Mouse (Mus musculus) megakaryocyte-erythroid progenitor cell, adult 5-6 weeks (primary cell): ENCODE measurements around the gene Cpxm1. TPM values are rescaled to one million over a fixed set of nuclear protein-coding genes. Genes with fewer than 3 reads are reported as not detected.

Source experiments
- ATAC-seq: replicated peaks from 2 replicates; pipeline ENCODE4 v1.8.0; 2016; ENCODE audit warnings: mild to moderate bottlenecking, inconsistent platforms; ENCODE audit not compliant: severe bottlenecking, poor library complexity, low FRiP score, low TSS enrichment
- total RNA-seq, 2 experiments: library from RNA; stranded (forward) in 1 of 2; stranded (reverse) in 1 of 2; fragments of 200-1000, 215-1000 nt in 1 of 2; fragments of >200 nt in 1 of 2; fragmentation: Nextera tagmentation in 1 of 2; gene quantifications; 2 replicates each; pipeline ENCODE4 v1.2.3; 2014 to 2017

The Cpxm1 gene
- total RNA-seq, 2 experiments from 2014 or later: 3.3 TPM; not detected in 1

DNA sequence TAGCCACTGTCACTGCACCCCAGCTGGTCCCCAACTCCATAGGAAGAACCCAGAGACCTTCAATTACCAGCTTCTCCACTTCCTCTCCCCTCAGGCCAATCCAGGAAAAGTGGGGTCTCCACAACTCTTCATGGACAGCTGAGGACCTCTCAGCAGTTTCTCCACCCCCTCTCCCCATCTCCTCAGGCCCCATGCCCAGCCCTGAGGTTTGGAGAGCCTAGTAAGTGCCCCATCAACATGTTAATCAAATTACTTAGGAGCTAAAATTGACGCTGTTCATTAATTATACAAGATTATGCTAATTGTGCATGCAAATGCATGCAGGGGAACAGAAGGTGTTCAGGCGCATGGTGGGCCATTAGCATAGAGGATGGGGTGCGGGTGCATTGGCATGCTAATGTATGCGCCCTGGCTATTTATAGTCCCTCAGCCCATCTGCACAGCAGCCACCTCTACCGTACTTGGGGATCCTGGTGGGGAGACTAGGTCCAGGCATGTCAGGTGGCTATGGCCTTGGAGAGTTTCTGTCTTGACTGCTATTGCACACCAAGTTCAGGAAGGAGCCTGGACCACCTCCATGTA lies 45.5 kb downstream of the Cpxm1 start:
- ATAC-seq: no peak

DNA sequence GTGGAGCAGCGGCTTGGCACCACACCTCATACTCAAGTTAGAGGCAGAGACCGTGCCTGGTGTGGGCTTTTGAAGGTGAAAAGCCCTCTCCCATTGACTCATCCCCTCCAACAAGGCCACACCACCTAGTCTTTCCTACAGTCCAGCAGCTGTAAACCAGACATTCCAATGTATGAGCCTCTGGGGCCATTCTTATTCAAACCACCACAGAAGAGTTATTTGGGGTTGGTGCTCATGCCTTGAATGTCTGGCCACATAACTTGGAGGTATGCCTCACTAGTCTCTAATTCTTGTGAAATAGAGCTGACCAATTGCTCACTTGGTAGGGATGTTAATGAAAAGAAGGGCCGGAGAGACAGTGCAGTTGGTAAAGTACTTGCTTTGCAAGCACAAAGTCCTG lies 47.0 kb downstream of the Cpxm1 start:
- ATAC-seq: no peak

DNA sequence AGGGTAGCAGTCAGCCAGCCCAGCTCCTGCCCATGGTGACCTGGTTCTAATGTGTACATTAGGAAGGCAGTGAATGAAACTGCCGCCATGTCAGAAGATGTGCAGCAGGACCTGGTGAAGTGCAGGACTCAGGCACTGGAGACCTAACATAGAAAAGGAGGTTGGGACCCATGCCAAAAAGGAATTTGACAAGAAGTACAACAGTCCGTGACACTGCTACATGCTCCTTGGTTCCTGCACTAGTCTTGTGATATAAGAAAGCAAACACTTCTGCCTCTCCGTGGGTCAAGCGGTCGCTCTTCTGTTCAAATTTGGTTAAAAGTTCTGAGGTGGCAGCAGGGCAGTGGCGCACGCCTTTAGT lies 56.2 kb downstream of the Cpxm1 start:
- 0 out of 2 replicates have a peak, but pooled peaks have one; percentile 14 for ATAC-seq

Other genes with a start within 250 kb of the Cpxm1 start
- 340 and 389 TPM in 2 replicates for gene Snrpb, start 218.2 kb downstream of the Cpxm1 start, total RNA-seq (2014; fragmentation: Nextera tagmentation)
- 197 and 273 TPM in 2 replicates for gene Snrpb, start 218.2 kb downstream of the Cpxm1 start, total RNA-seq (2017)
- not detected in 2 replicates for gene Tmc2, start 202.4 kb downstream of the Cpxm1 start, total RNA-seq (2014; fragmentation: Nextera tagmentation)
- gene Tmc2, start 202.4 kb downstream of the Cpxm1 start, total RNA-seq (2017): not detected in 2 replicates
- 692 and 1,066 TPM in 2 replicates for gene Nop56, start 123.1 kb downstream of the Cpxm1 start, total RNA-seq (2014; fragmentation: Nextera tagmentation)
- 748 and 779 TPM in 2 replicates for gene Nop56, start 123.1 kb downstream of the Cpxm1 start, total RNA-seq (2017)
- gene Idh3b, start 113.0 kb downstream of the Cpxm1 start, total RNA-seq (2014; fragmentation: Nextera tagmentation): 197 and 240 TPM in 2 replicates
- gene Idh3b, start 113.0 kb downstream of the Cpxm1 start, total RNA-seq (2017): 145 and 164 TPM in 2 replicates
- gene Ebf4, start 102.4 kb downstream of the Cpxm1 start, total RNA-seq (2014; fragmentation: Nextera tagmentation): not detected in 2 replicates
- gene Ebf4, start 102.4 kb downstream of the Cpxm1 start, total RNA-seq (2017): not detected in 2 replicates
- gene Gm28372, start 7.7 kb upstream of the Cpxm1 start, total RNA-seq (2014; fragmentation: Nextera tagmentation): not detected in 2 replicates
- gene Gm28372, start 7.7 kb upstream of the Cpxm1 start, total RNA-seq (2017): not detected in 2 replicates
- gene 1700020A23Rik, start 7.7 kb upstream of the Cpxm1 start, total RNA-seq (2014; fragmentation: Nextera tagmentation): not detected in 2 replicates
- gene 1700020A23Rik, start 7.7 kb upstream of the Cpxm1 start, total RNA-seq (2017): not detected in 2 replicates
- not detected in 2 replicates for gene Tmem239, start 8.9 kb upstream of the Cpxm1 start, total RNA-seq (2014; fragmentation: Nextera tagmentation)
- not detected in 2 replicates for gene Tmem239, start 8.9 kb upstream of the Cpxm1 start, total RNA-seq (2017)
- 150 and 199 TPM in 2 replicates for gene Vps16, start 26.8 kb upstream of the Cpxm1 start, total RNA-seq (2014; fragmentation: Nextera tagmentation)
- 123 and 151 TPM in 2 replicates for gene Vps16, start 26.8 kb upstream of the Cpxm1 start, total RNA-seq (2017)
- gene Pced1a, start 27.1 kb upstream of the Cpxm1 start, total RNA-seq (2014; fragmentation: Nextera tagmentation): 5.2 and 7.4 TPM in 2 replicates
- gene Pced1a, start 27.1 kb upstream of the Cpxm1 start, total RNA-seq (2017): 7.2 and 8.2 TPM in 2 replicates
- gene Ptpra, start 52.7 kb upstream of the Cpxm1 start, total RNA-seq (2014; fragmentation: Nextera tagmentation): 77.0 and 78.4 TPM in 2 replicates
- 159 and 194 TPM in 2 replicates for gene Ptpra, start 52.7 kb upstream of the Cpxm1 start, total RNA-seq (2017)
- gene Mrps26, start 166.2 kb upstream of the Cpxm1 start, total RNA-seq (2014; fragmentation: Nextera tagmentation): 101 and 111 TPM in 2 replicates
- gene Mrps26, start 166.2 kb upstream of the Cpxm1 start, total RNA-seq (2017): 58.3 and 88.6 TPM in 2 replicates
- not detected in 2 replicates for gene Oxt, start 178.6 kb upstream of the Cpxm1 start, total RNA-seq (2014; fragmentation: Nextera tagmentation)
- gene Oxt, start 178.6 kb upstream of the Cpxm1 start, total RNA-seq (2017): not detected in 2 replicates
- gene Avp, start 185.0 kb upstream of the Cpxm1 start, total RNA-seq (2014; fragmentation: Nextera tagmentation): not detected in 2 replicates
- not detected in 2 replicates for gene Avp, start 185.0 kb upstream of the Cpxm1 start, total RNA-seq (2017)
- 18.1 and 19.7 TPM in 2 replicates for gene Fastkd5, start 232.5 kb upstream of the Cpxm1 start, total RNA-seq (2014; fragmentation: Nextera tagmentation)
- gene Fastkd5, start 232.5 kb upstream of the Cpxm1 start, total RNA-seq (2017): 30.6 and 38.4 TPM in 2 replicates
- 9.1 and 15.6 TPM in 2 replicates for gene Ubox5, start 232.5 kb upstream of the Cpxm1 start, total RNA-seq (2014; fragmentation: Nextera tagmentation)
- gene Ubox5, start 232.5 kb upstream of the Cpxm1 start, total RNA-seq (2017): 8.3 and 8.5 TPM in 2 replicates
- gene Lzts3, start 245.2 kb upstream of the Cpxm1 start, total RNA-seq (2014; fragmentation: Nextera tagmentation): 0.79 and 1.2 TPM in 2 replicates
- gene Lzts3, start 245.2 kb upstream of the Cpxm1 start, total RNA-seq (2017): 0.08 TPM in 1 of 2 replicates, not detected in the other